Mouse (Mus musculus) intestine, embryonic 15.5 days (tissue): Measurements from ENCODE around the gene Bola3. TPM values are rescaled to one million over a fixed set of nuclear protein-coding genes. Genes with fewer than 3 reads are reported as not detected.
A peak's percentile ranks its signal among the peaks of the same experiment; 100 is the strongest.
"Not testable (repeated sequence)": the region's sequence is repeated elsewhere in the genome, so short reads cannot be mapped to it uniquely, and the experiment has no call there.

ENCODE experiments used
- ATAC-seq: fragments of 200-750 bp; cut with Nextera tagmentation; 2 replicates; pipeline ENCODE4 v1.8.0; 2017; ENCODE audit warnings: moderate TSS enrichment, moderate library complexity
- H3K27ac ChIP-seq: fragments of 300-500 bp; sonication (generic); 2 replicates; pipeline ENCODE4 v1.5.1; 2015; ENCODE audit warnings: mild to moderate bottlenecking, inconsistent platforms
- H3K27me3 ChIP-seq: fragments of 300-500 bp; sonication (generic); replicated peaks from 2 replicates; pipeline ENCODE4 v1.6.1; 2015; ENCODE audit warnings: inconsistent platforms
- H3K36me3 ChIP-seq: fragments of 300-500 bp; sonication (generic); 2 replicates; pipeline ENCODE4 v1.6.1; 2015; ENCODE audit warnings: inconsistent platforms
- H3K4me1 ChIP-seq: fragments of 300-500 bp; sonication (generic); replicated peaks from 2 replicates; pipeline ENCODE4 v1.6.1; 2015; ENCODE audit warnings: inconsistent platforms
- H3K4me2 ChIP-seq: fragments of 300-500 bp; sonication (generic); replicated peaks from 2 replicates; pipeline ENCODE4 v1.6.1; 2015; ENCODE audit warnings: mild to moderate bottlenecking, inconsistent platforms
- H3K4me3 ChIP-seq: fragments of 300-500 bp; sonication (generic); replicated peaks from 2 replicates; pipeline ENCODE4 v1.5.1; 2015; ENCODE audit warnings: inconsistent platforms
- H3K9ac ChIP-seq: fragments of 300-500 bp; sonication (generic); 2 replicates; pipeline ENCODE4 v1.6.1; 2015; ENCODE audit warnings: inconsistent platforms
- H3K9me3 ChIP-seq: fragments of 300-500 bp; sonication (generic); 2 replicates; pipeline ENCODE4 v1.6.1; 2016; ENCODE audit warnings: inconsistent platforms
- WGBS: fragments of 180-500 bp; shearing (Covaris S2); methylation state at CpG from one replicate; pipeline ENCODE4 v1.1.7; 2015; 5-methylcytosine and 5-hydroxymethylcytosine counted together
- polyA plus RNA-seq: library from polyadenylated mRNA; unstranded; fragments of >200 nt; fragmentation: Nextera tagmentation; extraction: Ambion mirVana; gene quantifications from 2 replicates; pipeline ENCODE4 v1.2.1, GENCODE M21; 2015

The Bola3 gene
- polyA plus RNA-seq, 1 experiment from 2014 or later = 183 TPM

- Histone ChIP-seq H3K4me2 (no peak overlapping the region), H3K36me3 (no peaks in the 10 kb centered on the region), H3K27me3 (no peaks in the 10 kb centered on the region), H3K4me3 (no peak overlapping the region), H3K9me3 (no peaks in the 10 kb centered on the region), H3K9ac (no peak overlapping the region), H3K27ac (no peak overlapping the region), H3K4me1 (0 out of 2 replicates have a peak, but pooled peaks cover 8% of the 10 kb centered on the region)
- no peak for ATAC-seq
- 59% methylated on average over 2 of the region's 2 CpGs for WGBS
Measured at GRCm38 (mm10) chr6:83322794-83323193, 26.2 kb upstream of the Bola3 start.

DNA sequence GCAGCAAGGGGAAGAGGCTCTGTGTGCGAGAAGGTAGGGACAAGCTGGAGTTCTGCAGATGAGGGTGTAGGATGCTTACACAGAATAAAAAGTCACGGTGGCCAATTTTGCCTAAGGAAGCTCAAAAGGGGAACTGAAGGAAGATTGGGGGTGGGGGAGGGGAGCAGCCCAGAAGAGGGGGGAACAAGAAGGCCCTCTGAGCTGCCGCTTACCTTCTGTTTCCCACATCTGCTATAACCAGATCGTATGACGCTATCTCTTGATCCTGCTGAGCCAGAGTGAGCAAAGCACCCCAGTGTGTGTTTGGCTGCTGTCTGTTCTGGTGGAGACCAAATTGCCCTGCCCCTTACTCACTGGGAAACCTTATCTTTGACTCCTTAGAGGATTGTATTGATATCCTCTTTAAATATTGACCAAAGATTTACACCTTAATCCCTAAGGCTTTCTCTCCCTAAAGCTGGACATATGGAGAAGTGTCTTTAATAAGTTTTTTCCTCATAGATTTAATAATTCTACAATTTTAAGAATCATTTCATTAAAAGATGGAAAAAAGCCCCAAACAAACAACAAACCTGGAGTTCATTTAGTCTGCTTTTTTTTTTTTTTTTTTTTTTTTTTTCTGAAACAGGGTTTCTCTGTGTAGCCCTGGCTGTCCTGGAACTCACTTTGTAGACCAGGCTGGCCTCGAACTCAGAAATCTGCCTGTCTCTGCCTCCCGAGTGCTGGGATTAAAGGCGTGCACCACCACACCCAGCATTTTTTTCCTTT, 25.1 kb upstream of the Bola3 start:
- 61% methylated on average over 8 of the region's 8 CpGs for WGBS
- H3K27me3 ChIP-seq = no peaks in the 10 kb centered on the region
- H3K36me3 ChIP-seq = no peaks in the 10 kb centered on the region
- no peak overlapping the region for H3K4me3 ChIP-seq
- H3K27ac ChIP-seq = no peak overlapping the region
- no peak overlapping the region for H3K4me2 ChIP-seq
- ATAC-seq = no peak
- 0 out of 2 replicates have a peak, but pooled peaks cover 8% of the 10 kb centered on the region for H3K4me1 ChIP-seq
- H3K9ac ChIP-seq = no peak overlapping the region
- no peaks in the 10 kb centered on the region for H3K9me3 ChIP-seq

- H3K9ac ChIP-seq = peak within 1 kb of the TSS; percentile 89
- H3K4me3 ChIP-seq = peak within 1 kb of the TSS; percentile 90
- peak within 1 kb of the TSS; percentile 78 for H3K4me2 ChIP-seq
- no peaks in the 10 kb centered on the region for H3K36me3 ChIP-seq
- H3K27ac ChIP-seq = peak within 1 kb of the TSS; percentile 96
- 0 out of 2 replicates have a peak, but pooled peaks cover 8% of the 10 kb centered on the region for H3K4me1 ChIP-seq
- peak; percentile 99 for ATAC-seq
- H3K27me3 ChIP-seq = no peaks in the 10 kb centered on the region
- WGBS = under 1% methylated on average over 65 of the region's 65 CpGs
- no peaks in the 10 kb centered on the region for H3K9me3 ChIP-seq
Measured at GRCm38 (mm10) chr6:83325525-83326393, 23.2 kb upstream of the Bola3 start, which contains the start of the genes Mthfd2 and Mob1a. Mthfd2 (minus strand) TSS chr6:83325908. Mob1a (plus strand) TSS chr6:83326016.

GRCm38 (mm10) chr6:83326394-83326736, 22.6 kb upstream of the Bola3 start:
- Histone ChIP-seq H3K36me3 (no peaks in the 10 kb centered on the region), H3K27me3 (no peaks in the 10 kb centered on the region), H3K4me1 (0 out of 2 replicates have a peak, but pooled peaks cover 8% of the 10 kb centered on the region), H3K4me2 (peak overlapping the region; percentile 78), H3K27ac (peak overlapping the region; percentile 96), H3K9ac (peak overlapping the region; percentile 89), H3K4me3 (peak overlapping the region; percentile 90), H3K9me3 (no peaks in the 10 kb centered on the region)
- 4% methylated on average over 6 of the region's 6 CpGs for WGBS
- ATAC-seq = peak; percentile 55

DNA sequence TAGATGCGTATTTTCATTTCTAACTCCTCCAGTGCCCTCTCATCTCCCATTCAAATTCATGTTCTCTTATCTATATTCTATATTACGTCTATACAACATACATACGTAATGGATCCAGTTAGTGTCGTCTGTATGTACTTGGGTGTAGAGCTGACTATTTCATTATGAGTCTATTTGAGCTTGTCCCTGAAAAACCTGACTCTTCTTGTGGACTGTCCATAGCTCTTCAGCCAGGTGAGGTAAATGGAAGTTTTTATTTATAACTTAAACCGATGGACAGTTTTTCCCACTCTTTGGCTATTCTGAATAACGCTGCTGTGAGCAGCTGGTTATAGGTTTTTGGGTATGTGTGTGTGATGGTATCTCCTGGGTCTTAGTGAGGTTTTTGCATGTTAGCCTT, 22.2 kb upstream of the Bola3 start:
- WGBS = 50% methylated on average over 6 of the region's 6 CpGs
- H3K9me3 ChIP-seq = no peaks in the 10 kb centered on the region
- H3K9ac ChIP-seq = peak overlapping the region; percentile 89; the same call in 1 of the 2 replicates
- H3K27ac ChIP-seq = no peak overlapping the region
- H3K36me3 ChIP-seq = no peaks in the 10 kb centered on the region
- ATAC-seq = no peak
- H3K4me1 ChIP-seq = 0 out of 2 replicates have a peak, but pooled peaks cover 8% of the 10 kb centered on the region
- H3K4me2 ChIP-seq = peak overlapping the region; percentile 78
- no peaks in the 10 kb centered on the region for H3K27me3 ChIP-seq
- H3K4me3 ChIP-seq = peak overlapping the region; percentile 90

- Histone ChIP-seq H3K27ac (no peak overlapping the region), H3K4me3 (no peak overlapping the region), H3K9ac (no peak overlapping the region), H3K4me1 (0 out of 2 replicates have a peak, but pooled peaks cover 8% of the 10 kb centered on the region), H3K4me2 (no peak overlapping the region), H3K27me3 (no peaks in the 10 kb centered on the region), H3K9me3 (no peaks in the 10 kb centered on the region), H3K36me3 (no peaks in the 10 kb centered on the region)
- WGBS = 92% methylated on average over 3 of the region's 3 CpGs
- ATAC-seq = no peak
Measured at GRCm38 (mm10) chr6:83327591-83328190, 21.3 kb upstream of the Bola3 start.

DNA sequence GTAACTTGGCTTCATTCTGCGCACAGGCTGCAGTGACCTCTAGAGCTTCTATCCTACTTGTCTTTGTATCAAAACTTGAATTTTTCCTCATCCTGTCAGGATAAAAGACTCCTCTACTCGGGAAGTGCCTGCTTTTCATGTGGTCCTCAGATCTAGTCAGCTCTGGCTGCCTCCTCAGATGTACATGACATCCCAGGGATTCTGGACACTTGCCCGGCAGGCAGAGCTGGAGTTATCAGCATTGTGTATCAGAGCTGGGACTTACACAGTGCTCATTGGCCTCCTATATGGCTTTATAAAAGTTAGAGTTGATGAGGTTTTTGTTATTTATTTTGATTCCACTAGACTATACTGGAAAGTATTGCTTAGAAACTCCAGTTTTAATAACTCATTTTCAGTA, 7.6 kb upstream of the Bola3 start:
- WGBS = 80% methylated on average over 3 of the region's 3 CpGs
- H3K4me1 ChIP-seq = no peaks in the 10 kb centered on the region
- H3K4me3 ChIP-seq = no peak overlapping the region
- 0 out of 2 replicates have a peak, but pooled peaks cover 3% of the 10 kb centered on the region for H3K36me3 ChIP-seq
- H3K9ac ChIP-seq = no peak overlapping the region
- no peak overlapping the region for H3K4me2 ChIP-seq
- H3K9me3 ChIP-seq = no peaks in the 10 kb centered on the region
- H3K27ac ChIP-seq = no peak overlapping the region
- no peaks in the 10 kb centered on the region for H3K27me3 ChIP-seq
- no peak for ATAC-seq

DNA sequence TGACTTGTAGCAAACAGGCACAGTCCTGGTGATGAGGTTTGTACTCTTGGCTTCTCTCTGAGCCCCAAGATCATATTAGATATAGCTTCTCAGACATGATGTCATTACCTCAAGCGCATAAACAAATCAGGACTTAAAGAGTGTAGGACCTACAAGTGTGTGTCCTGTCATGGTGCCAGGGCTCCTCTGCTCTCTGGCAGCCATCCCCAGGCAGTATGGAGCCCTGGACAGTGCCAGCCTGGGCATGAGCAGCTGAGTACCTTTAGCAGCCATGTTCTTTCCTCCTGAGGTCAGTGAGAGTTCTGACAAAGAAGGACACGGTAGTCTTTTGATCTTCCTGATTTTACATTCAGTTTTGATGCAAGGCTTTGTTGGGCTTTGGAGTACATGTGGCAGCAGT, 6.0 kb upstream of the Bola3 start:
- WGBS = 91% methylated on average over 2 of the region's 2 CpGs
- no peaks in the 10 kb centered on the region for H3K4me1 ChIP-seq

DNA sequence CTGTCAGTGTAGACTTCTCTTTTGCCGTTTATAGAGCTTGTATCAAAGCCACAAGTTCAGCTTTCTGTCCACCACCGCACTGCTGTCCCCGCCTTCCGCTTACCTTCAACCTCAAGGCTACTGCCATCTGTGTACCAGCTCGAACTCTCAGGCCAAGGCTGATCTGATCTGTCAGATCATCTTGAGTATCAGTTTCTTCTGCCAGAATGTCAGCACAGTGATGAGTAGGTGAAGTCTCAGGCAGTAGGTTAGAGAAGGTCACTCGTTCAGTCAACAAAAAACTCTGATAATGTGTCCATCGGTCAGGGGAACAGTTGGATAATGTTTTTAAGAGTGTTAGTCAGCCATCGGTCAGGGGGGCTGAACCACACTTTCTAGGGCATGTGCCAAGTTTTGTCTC, 3.7 kb upstream of the Bola3 start:
- H3K4me3 ChIP-seq, H3K9me3 ChIP-seq, ATAC-seq, H3K27ac ChIP-seq, H3K4me1 ChIP-seq, H3K36me3 ChIP-seq, H3K4me2 ChIP-seq, H3K9ac ChIP-seq, H3K27me3 ChIP-seq: not testable (repeated sequence)
- WGBS = 89% methylated on average over 8 of the region's 8 CpGs

More for the DNA sequence above, 6.0 kb upstream of the Bola3 start:
- H3K36me3 ChIP-seq = 0 out of 2 replicates have a peak, but pooled peaks cover 2% of the 10 kb centered on the region
- H3K27me3 ChIP-seq = no peaks in the 10 kb centered on the region
- no peak overlapping the region for H3K27ac ChIP-seq
- ATAC-seq = no peak
- H3K9ac ChIP-seq = no peak overlapping the region
- H3K4me2 ChIP-seq = no peak overlapping the region
- H3K4me3 ChIP-seq = no peak overlapping the region
- H3K9me3 ChIP-seq = no peaks in the 10 kb centered on the region

DNA sequence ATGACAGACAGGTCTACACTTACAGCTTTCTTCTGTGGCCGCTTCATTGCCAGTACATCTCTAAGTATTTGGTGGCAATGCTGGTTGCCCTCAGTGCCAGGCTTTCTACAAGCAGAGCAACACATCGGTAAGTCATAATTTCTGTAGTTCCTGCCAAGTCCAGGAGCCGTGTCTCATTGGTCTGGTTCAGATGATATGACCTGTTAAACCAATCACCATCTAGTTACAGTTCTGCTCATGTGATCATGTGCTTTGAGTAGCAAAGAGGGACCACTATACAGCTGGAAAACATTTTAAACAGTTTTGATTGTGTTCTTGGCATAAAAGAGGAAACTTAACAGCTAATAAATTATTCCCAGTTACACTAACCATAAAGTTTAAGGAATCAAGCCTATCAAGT, 1.0 kb upstream of the Bola3 start:
- H3K27me3 ChIP-seq = no peaks in the 10 kb centered on the region
- no peak for ATAC-seq
- H3K4me2 ChIP-seq = no peak overlapping the region
- no peak overlapping the region for H3K4me3 ChIP-seq
- no peaks in the 10 kb centered on the region; the same call in 1 of the 2 replicates for H3K36me3 ChIP-seq
- H3K27ac ChIP-seq = no peak overlapping the region
- peaks cover 6% of the 10 kb centered on the region; the same call in 1 of the 2 replicates for H3K4me1 ChIP-seq
- WGBS = 92% methylated on average over 3 of the region's 3 CpGs
- no peak overlapping the region for H3K9ac ChIP-seq
- H3K9me3 ChIP-seq = no peaks in the 10 kb centered on the region

- H3K9ac ChIP-seq = peak overlapping the region; percentile 96
- H3K27ac ChIP-seq = peak overlapping the region; percentile 52; the same call in 1 of the 2 replicates
- WGBS = under 1% methylated on average over 53 of the region's 53 CpGs
- H3K4me2 ChIP-seq = peak overlapping the region; percentile 63
- H3K36me3 ChIP-seq = peaks cover 3% of the 10 kb centered on the region
- peak overlapping the region; percentile 95 for H3K4me3 ChIP-seq
- H3K4me1 ChIP-seq = peaks cover 6% of the 10 kb centered on the region; the same call in 1 of the 2 replicates
- H3K9me3 ChIP-seq = no peaks in the 10 kb centered on the region
- H3K27me3 ChIP-seq = no peaks in the 10 kb centered on the region
- ATAC-seq = peak; percentile 96
Measured at GRCm38 (mm10) chr6:83349274-83349958, 469 bp downstream of the Bola3 start.
